Mouse (Mus musculus): ENCODE measurements at regions not wholly inside any gene's neighbourhood (a gene's known extent, or its start where the extent isn't known, plus 50 kb on each side); places are given as distances from the start of the nearest gene placed in this dataset.

DNA sequence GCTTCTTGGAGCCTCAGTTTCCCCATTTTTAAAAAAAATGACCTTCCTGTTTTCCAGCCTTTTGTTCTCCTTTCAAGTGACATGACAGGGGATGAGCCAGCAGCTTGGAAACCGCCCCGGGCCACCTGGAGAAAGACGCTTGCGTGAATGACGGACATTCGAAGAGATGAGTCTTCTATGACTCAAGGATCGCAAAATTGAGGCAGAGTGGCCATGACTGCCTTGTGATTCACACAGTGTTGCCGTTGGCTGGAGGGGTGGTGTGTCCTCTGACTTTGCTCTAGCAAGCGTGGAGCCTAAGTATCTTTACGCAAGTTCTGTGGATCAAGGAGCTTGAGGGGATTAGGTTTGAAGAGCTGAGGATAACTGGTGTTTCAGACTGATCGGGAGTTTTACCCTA lies 205.0 kb upstream of the Serp2 start:
- TF ChIP-seq CTCF (IDR thresholded peaks at IDR 0.05; ENCODE audit: low read depth, low read length) (no peak), POLR2A (IDR thresholded peaks at IDR 0.05; ENCODE audit: insufficient read depth, low read length) (no peak)

Data from ES-Bruce4 (cell line).